Mouse (Mus musculus): ENCODE measurements around the gene Ccer2. TPM values are rescaled to one million over a fixed set of nuclear protein-coding genes. Genes with fewer than 3 reads are reported as not detected.

The Ccer2 gene
- polyA plus RNA-seq, 1 experiment from 2014 or later, result 1.9 TPM

DNA sequence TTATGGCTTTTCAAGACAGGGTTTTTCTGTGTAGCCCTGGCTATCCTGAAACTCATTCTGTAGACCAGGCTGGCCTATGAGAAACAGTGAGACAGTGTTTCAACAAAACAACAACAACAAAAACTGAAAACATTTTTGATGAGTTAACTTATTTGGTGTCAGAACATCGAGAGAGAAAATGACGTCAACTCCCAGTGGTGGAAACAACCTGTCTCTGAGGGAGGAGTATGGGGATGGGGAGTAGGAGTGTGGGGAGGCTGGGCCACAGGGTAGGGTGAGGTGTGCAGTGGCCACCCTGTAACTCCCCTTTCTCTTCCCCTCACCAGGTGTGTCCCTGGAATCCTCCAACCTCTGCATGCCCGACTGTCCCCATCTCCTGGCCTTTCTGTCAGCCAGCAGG is 38.5 kb downstream of the Ccer2 start:
- Histone ChIP-seq H3K9ac (no peak overlapping the region), H3K4me1 (peaks cover 26% of the 10 kb centered on the region), H3K4me2 (no peak overlapping the region), H3K27ac (no peak overlapping the region), H3K36me3 (no peaks in the 10 kb centered on the region), H3K9me3 (no peaks in the 10 kb centered on the region), H3K4me3 (no peak overlapping the region), H3K27me3 (no peaks in the 10 kb centered on the region)
- no peak for ATAC-seq (ENCODE audit: insufficient number of reproducible peaks, low FRiP score, low TSS enrichment, low read depth)
- WGBS, result 86% methylated on average over 3 of the region's 3 CpGs

DNA sequence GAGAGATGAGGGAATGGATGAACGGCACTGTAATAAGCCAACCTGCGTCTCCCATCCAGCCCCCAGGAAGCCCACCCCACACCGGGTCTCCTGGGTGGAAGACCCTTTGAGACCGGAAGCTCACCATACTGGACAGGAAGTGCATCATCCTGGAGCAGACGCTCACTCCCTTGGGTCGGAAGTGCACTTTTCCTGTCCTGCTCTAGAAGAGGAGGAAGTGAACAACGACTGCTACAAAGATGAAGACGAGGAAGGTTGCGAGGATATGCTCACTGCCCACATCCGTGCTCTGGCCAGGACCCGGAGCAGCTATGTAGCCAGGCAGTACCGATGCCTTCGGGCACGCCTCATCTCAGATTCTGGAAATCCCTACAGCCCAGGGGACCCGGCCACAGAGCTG is 39.9 kb downstream of the Ccer2 start:
- Histone ChIP-seq H3K9ac (no peak overlapping the region), H3K9me3 (no peaks in the 10 kb centered on the region), H3K4me2 (no peak overlapping the region), H3K27ac (0 out of 2 replicates have a peak overlapping the region, but pooled peaks have one; percentile 13), H3K4me3 (no peak overlapping the region), H3K4me1 (peaks cover 16% of the 10 kb centered on the region), H3K36me3 (no peaks in the 10 kb centered on the region), H3K27me3 (no peaks in the 10 kb centered on the region)
- ATAC-seq (ENCODE audit: insufficient number of reproducible peaks, low FRiP score, low TSS enrichment, low read depth), result no peak
- 73% methylated on average over 15 of the region's 15 CpGs for WGBS

DNA sequence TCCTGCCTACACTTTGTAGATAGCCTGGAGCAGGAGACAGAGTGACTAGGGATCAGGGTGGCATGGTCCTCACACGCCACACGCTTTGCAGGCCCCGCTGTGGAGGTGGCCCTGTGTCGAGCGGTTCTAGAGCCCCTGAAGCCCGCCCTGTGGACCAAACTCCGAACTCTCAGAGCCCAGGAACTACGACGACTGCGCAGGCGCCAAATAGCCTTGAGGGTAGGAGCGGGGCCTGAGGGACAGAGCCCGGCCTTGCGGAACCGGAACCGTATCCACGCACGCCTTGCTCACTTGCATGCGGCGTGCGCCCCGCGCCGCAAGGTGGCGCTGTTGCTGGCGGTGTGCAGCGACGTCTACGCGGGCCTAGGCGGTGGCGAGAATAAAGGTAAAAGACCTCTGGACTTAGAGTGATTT is 40.6 kb downstream of the Ccer2 start:
- WGBS, result 17% methylated on average over 32 of the region's 32 CpGs
- peak overlapping the region; percentile 42 for H3K9ac ChIP-seq
- peaks cover 18% of the 10 kb centered on the region for H3K4me1 ChIP-seq
- peak; percentile 12; the same call in 1 of the 2 replicates for ATAC-seq (ENCODE audit: insufficient number of reproducible peaks, low FRiP score, low TSS enrichment, low read depth)
- H3K27me3 ChIP-seq, result no peaks in the 10 kb centered on the region
- H3K27ac ChIP-seq, result peak overlapping the region; percentile 67
- H3K4me2 ChIP-seq, result peak overlapping the region; percentile 36
- no peaks in the 10 kb centered on the region for H3K36me3 ChIP-seq
- no peaks in the 10 kb centered on the region for H3K9me3 ChIP-seq
- peak overlapping the region; percentile 21 for H3K4me3 ChIP-seq

DNA sequence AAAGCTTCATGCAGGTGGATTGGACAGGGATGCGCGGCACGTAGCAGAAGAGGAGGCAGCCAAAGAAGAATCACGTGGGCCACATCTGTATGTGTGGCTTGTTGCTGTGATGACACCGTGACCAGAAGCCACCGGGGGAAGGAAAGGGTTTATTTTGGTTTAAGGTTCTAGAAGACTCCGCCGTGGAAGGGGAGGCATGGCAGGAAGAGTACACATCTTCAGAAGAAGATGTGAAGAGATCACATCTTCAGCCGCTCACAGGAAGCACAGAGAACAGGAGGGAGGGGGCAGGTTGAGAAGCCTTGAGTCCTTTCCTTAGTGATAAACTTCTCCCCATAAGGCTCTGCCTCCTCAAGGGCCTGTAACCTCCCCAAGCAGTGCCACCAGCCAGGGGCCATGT is 44.0 kb downstream of the Ccer2 start:
- Histone ChIP-seq H3K9me3 (no peaks in the 10 kb centered on the region), H3K4me2 (no peak overlapping the region), H3K9ac (no peak overlapping the region), H3K4me1 (peaks cover 40% of the 10 kb centered on the region), H3K4me3 (no peak overlapping the region), H3K27me3 (no peaks in the 10 kb centered on the region), H3K27ac (no peak overlapping the region), H3K36me3 (no peaks in the 10 kb centered on the region)
- ATAC-seq (ENCODE audit: insufficient number of reproducible peaks, low FRiP score, low TSS enrichment, low read depth), result no peak
- WGBS, result 97% methylated on average over 9 of the region's 9 CpGs

DNA sequence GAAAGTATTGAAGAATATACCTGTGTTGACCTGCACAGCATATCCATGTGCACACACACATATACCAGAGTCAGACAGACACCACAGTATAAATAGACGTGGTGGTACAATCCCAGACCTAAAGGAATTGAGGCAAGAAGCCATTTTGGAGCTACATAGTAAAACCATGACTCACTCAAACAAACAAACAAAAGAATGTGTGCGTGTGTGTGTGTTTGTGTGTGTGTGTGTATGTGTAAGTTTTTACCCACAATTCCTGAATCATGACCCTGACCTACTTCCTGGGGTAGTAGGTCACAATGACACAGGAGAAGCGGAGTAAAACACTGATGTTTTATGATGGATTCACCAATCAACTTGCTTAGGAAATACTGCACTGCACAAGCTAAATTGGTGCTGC is 45.5 kb downstream of the Ccer2 start:
- Histone ChIP-seq H3K4me3 (no peak overlapping the region), H3K27me3 (no peaks in the 10 kb centered on the region), H3K9me3 (no peaks in the 10 kb centered on the region), H3K9ac (no peak overlapping the region), H3K36me3 (no peaks in the 10 kb centered on the region), H3K4me1 (peaks cover 34% of the 10 kb centered on the region), H3K27ac (peak overlapping the region; percentile 94), H3K4me2 (no peak overlapping the region)
- ATAC-seq (ENCODE audit: insufficient number of reproducible peaks, low FRiP score, low TSS enrichment, low read depth), result no peak
- WGBS, result 55% methylated on average over 3 of the region's 3 CpGs

DNA sequence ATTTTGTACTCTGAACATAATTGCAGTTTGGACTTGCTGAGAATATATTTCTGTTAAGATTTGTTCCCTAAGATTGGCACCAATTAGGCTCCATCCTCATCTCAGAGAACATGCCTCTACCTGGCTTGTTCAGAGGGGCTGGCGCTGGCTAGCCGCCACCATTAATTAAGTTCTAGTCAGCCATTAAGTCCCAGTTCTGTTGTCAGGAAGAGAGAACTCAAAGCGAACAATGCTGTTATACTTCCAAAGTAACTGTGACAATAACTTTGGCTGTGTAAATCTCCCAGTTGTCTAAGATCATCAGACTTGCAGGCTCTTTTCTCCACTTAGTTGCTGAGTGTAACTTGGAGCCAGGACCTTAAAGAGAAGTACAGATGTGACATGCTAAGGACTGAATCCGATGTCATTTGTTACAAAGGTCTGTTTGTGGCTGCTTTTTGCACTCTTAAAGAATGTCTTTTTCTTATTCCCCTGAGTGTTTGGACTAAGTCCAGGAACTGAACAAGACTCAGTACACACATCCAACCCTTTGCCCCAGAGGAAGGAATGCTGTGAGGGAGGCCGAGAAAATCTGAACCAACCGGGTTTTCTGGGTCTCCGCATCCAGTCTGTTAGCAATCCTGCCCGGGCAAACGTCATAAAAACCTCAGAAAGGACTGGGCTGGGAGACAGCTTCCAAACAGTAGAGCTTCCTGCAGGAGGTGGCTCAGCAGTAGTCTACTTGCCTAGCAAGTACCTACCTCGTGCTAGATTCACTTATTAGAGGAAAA is 46.1 kb downstream of the Ccer2 start:
- peaks cover 31% of the 10 kb centered on the region for H3K4me1 ChIP-seq
- 11% methylated on average over 10 of the region's 10 CpGs for WGBS
- no peak overlapping the region for H3K4me3 ChIP-seq
- no peak overlapping the region for H3K9ac ChIP-seq
- H3K36me3 ChIP-seq, result no peaks in the 10 kb centered on the region
- H3K27ac ChIP-seq, result peak overlapping the region; percentile 94
- H3K9me3 ChIP-seq, result no peaks in the 10 kb centered on the region
- H3K4me2 ChIP-seq, result peak overlapping the region; percentile 25; the same call in 1 of the 2 replicates
- ATAC-seq (ENCODE audit: insufficient number of reproducible peaks, low FRiP score, low TSS enrichment, low read depth), result peak; percentile 40; the same call in 1 of the 2 replicates
- H3K27me3 ChIP-seq, result no peaks in the 10 kb centered on the region

DNA sequence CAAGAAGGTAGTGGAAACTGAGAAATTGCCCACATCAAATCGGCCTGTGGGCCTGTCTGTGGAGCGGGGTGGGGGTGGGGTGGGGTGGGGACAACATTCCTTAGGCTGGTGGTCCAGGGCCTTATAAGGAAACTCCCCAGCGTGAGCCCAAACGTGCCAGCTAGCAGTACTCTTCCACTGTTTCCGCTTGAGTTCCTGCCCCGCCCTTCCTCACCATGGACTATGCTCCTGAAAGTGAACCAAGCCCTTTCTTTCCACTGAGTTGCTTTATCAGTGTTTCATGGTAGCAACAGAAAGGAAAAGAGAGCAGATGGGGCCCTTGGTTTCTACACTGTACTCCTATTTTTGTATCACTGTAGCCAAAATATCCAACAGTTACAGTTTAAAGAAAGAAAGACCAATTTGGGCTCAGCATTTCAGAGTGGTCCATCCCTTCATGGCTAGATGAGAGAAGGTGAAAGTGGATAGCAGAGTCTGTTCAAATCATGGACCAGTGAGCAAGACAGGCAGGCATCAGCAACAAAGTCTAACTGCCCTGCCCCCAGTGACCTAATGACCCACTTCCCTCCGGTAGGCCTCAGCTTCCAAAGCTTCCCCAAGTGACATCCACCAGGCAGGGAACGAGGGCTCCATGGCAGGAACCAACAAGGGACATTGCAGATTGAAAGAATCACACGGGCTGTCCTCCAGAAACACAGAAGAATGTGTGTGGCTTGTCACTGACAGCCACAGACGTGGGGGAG is 47.0 kb downstream of the Ccer2 start:
- Histone ChIP-seq H3K9ac (no peak overlapping the region), H3K27ac (peak overlapping the region; percentile 94), H3K36me3 (no peaks in the 10 kb centered on the region), H3K27me3 (no peaks in the 10 kb centered on the region), H3K4me2 (peak overlapping the region; percentile 25; the same call in 1 of the 2 replicates), H3K4me1 (peaks cover 36% of the 10 kb centered on the region), H3K9me3 (no peaks in the 10 kb centered on the region), H3K4me3 (no peak overlapping the region)
- 14% methylated on average over 10 of the region's 10 CpGs for WGBS
- peak; percentile 64; the same call in 1 of the 2 replicates for ATAC-seq (ENCODE audit: insufficient number of reproducible peaks, low FRiP score, low TSS enrichment, low read depth)

DNA sequence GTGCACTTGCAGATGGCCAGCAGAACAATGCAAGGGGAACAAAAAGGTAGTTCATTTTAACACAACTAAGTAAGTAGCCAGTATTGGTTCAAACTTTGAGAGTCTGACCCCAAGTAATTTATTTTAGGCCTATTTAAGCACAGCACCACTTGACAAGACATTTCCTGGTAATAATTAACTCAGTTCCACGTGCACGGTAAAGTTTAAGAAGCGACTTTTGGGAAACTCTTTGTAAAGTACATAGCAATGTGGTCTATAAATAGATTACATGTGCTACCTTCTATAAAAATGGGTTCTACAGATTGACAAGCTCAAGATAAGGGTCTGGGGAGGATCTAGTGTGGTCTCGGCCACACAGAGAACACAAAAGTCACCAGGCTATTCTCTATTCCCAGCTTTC is 47.8 kb downstream of the Ccer2 start:
- H3K36me3 ChIP-seq, result no peaks in the 10 kb centered on the region
- no peak for ATAC-seq (ENCODE audit: insufficient number of reproducible peaks, low FRiP score, low TSS enrichment, low read depth)
- H3K27me3 ChIP-seq, result no peaks in the 10 kb centered on the region
- H3K9ac ChIP-seq, result no peak overlapping the region
- peaks cover 39% of the 10 kb centered on the region for H3K4me1 ChIP-seq
- H3K9me3 ChIP-seq, result no peaks in the 10 kb centered on the region
- 0 out of 2 replicates have a peak overlapping the region, but pooled peaks have one; percentile 0 for H3K4me2 ChIP-seq
- H3K27ac ChIP-seq, result peak overlapping the region; percentile 94
- H3K4me3 ChIP-seq, result no peak overlapping the region
- 34% methylated on average over 4 of the region's 4 CpGs for WGBS

DNA sequence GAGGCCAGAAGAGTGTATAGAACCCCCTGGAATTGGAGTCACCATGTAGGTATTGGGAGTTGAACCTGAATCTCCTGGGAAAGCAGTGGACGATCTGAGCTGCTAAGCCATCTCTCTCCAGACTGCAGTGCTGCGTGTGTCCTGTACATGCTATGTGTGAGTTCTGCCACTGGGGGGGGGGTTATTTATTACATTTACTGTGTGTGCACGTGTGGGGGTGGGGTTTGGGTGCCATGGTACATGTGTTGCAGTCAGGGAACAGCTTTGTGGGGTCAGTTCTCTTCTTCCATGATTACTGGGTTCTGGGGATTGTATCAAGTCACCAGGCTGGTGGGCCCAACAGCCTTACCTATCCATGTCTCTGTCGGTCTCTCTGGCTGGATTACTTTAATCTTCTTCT is 50.9 kb downstream of the Ccer2 start:
- 63% methylated on average over 4 of the region's 4 CpGs for WGBS

DNA sequence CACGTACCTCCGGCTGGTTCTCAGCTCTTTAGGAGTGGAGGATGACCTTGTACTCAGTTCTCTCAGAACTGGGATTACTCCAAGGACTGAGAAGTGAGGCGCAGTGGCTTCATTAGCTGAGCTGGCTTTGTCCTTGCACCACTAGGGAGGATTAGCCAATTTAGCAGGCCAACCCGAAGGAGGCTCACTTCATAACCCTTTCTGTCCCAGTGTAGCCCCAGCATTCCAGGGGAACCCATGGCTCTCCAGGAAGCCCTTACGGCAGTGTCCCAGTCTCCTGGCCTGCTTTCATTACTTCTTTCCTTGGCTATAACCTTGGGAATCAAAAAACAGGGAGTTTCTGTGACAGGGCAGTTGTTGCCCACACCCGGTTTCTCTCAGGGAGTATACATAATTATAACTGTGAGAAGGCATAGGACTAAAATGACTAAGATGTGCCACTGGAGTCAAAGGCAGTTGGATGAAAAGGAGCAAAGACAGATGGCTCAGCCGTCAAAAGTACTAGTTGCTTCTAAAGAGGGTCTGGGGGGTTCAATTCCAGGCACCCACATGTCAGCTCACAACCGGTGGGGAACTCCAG is 51.8 kb downstream of the Ccer2 start:
- H3K4me3 ChIP-seq, result peak overlapping the region; percentile 76
- H3K4me1 ChIP-seq, result peaks cover 34% of the 10 kb centered on the region
- no peaks in the 10 kb centered on the region for H3K9me3 ChIP-seq
- peak overlapping the region; percentile 89; the same call in 1 of the 2 replicates for H3K9ac ChIP-seq
- no peak for ATAC-seq (ENCODE audit: insufficient number of reproducible peaks, low FRiP score, low TSS enrichment, low read depth)
- 34% methylated on average over 7 of the region's 8 CpGs for WGBS
- H3K36me3 ChIP-seq, result peaks cover 6% of the 10 kb centered on the region; the same call in 1 of the 2 replicates
- H3K27me3 ChIP-seq, result no peaks in the 10 kb centered on the region
- peak overlapping the region; percentile 100 for H3K27ac ChIP-seq
- peak overlapping the region; percentile 90 for H3K4me2 ChIP-seq

More for the DNA sequence above, 50.9 kb downstream of the Ccer2 start:
- Histone ChIP-seq H3K9me3 (no peaks in the 10 kb centered on the region), H3K27ac (no peak overlapping the region), H3K4me2 (no peak overlapping the region), H3K4me1 (peaks cover 34% of the 10 kb centered on the region), H3K36me3 (no peaks in the 10 kb centered on the region), H3K9ac (no peak overlapping the region), H3K4me3 (no peak overlapping the region), H3K27me3 (no peaks in the 10 kb centered on the region)
- ATAC-seq (ENCODE audit: insufficient number of reproducible peaks, low FRiP score, low TSS enrichment, low read depth), result no peak

DNA sequence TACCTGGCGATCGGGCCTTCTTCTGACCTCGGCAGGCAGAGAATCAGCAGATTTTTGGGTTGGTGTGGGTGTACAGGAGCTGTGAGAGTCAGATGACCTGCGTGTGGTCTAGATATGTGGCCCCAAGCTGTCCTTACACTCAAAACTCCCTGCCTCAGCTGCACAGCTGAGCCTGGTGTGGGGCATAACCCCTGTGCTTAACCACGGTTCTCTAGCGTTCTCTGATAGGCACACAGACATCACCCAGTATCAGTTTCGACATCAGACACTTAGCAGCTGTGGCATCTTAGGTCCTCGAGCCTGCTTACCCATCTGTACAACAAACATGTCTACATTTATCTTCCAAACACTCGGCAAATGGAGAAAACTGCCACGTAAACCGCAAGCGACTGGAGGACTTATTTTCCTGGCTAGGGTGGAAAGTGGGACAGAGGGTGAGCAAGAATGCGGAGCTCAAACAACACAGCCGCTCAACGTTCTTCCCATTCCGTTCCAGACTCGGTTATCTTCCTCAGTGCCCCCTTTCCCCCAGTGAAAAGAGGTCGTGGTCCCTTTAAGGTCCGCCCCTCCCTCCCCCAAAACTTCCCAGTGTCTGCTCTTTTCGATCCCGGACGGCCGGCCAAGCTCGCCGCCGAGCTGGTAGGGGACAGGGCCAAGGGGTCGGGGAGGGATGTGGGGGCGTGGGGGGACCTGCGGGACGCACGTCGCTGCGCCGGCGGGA is 52.4 kb downstream of the Ccer2 start, which contains the start of gene Hnrnpl:
Gene Hnrnpl (plus strand): TSS at position 321 of the 721 bp plus-strand sequence.
- Histone ChIP-seq H3K4me2 (peak within 1 kb of the TSS; percentile 90), H3K27ac (peak within 1 kb of the TSS; percentile 100), H3K27me3 (no peaks in the 10 kb centered on the region), H3K4me3 (peak within 1 kb of the TSS; percentile 76), H3K36me3 (peaks cover 12% of the 10 kb centered on the region), H3K9ac (peak within 1 kb of the TSS; percentile 89), H3K4me1 (peaks cover 34% of the 10 kb centered on the region), H3K9me3 (no peaks in the 10 kb centered on the region)
- WGBS, result 2% methylated on average over 35 of the region's 35 CpGs
- ATAC-seq (ENCODE audit: insufficient number of reproducible peaks, low FRiP score, low TSS enrichment, low read depth), result peak; percentile 22
